Mouse (Mus musculus) inflammation-experienced regulatory T-cells, adult 6 months (primary cell): ENCODE data around the gene Gm16429. TPM values are rescaled to one million over a fixed set of nuclear protein-coding genes. Genes with fewer than 3 reads are reported as not detected.
"Not testable (repeated sequence)": the region's sequence is repeated elsewhere in the genome, so short reads cannot be mapped to it uniquely, and the experiment has no call there.

Experiments used
- ATAC-seq: one replicate; pipeline ENCODE4 v1.8.0; 2017
- polyA plus RNA-seq, 3 experiments: library from polyadenylated mRNA; unstranded; fragments of 100-300 nt; shearing (Covaris generic); gene quantifications; one replicate each; pipeline ENCODE4 v1.2.1; 2017

The Gm16429 gene
- polyA plus RNA-seq = not detected

DNA sequence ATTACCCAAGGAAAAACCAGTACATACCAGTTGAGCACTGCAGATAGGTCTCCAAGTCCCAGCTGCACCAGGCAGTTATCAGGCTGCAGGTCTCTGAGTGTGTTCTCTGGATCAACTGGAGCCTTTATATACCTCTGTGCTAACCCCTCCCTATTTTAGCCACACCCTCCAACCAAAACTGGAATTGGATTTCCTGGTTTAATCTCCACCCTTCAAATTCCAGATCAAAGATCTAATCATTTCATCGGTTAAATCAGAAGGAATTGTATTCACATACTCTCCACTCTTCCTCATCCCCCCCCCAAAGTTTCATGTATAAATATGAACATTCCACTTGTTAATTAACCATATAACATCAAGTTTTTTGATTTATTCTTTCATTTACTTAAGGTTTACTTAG lies at the start of gene Gm16429:
Gene Gm16429, minus strand, starts transcription at position 101 of the 400 bp plus-strand sequence.
- not testable (repeated sequence) for ATAC-seq

Other genes with a start within 250 kb of the Gm16429 start
- gene Gm7792, start 85.3 kb downstream of the Gm16429 start, polyA plus RNA-seq = not detected
- gene BC061212, start 141.5 kb upstream of the Gm16429 start, polyA plus RNA-seq = not detected
- not detected for gene Gm6351, start 147.3 kb upstream of the Gm16429 start, polyA plus RNA-seq